Mouse (Mus musculus) megakaryocyte, embryonic 14.5 days (primary cell): ENCODE results near the gene Kdm7a.

Source experiments
- FLI1 ChIP-seq: IDR thresholded peaks from 2 replicates; pipeline ENCODE4 v1.6.1; 2012; ENCODE audit warnings: low read length, inconsistent platforms, mixed read lengths
- GATA1 ChIP-seq: IDR thresholded peaks from 3 replicates; pipeline ENCODE4 v1.6.1; 2012; ENCODE audit warnings: mixed read lengths, low read length, inconsistent platforms, borderline replicate concordance

DNA sequence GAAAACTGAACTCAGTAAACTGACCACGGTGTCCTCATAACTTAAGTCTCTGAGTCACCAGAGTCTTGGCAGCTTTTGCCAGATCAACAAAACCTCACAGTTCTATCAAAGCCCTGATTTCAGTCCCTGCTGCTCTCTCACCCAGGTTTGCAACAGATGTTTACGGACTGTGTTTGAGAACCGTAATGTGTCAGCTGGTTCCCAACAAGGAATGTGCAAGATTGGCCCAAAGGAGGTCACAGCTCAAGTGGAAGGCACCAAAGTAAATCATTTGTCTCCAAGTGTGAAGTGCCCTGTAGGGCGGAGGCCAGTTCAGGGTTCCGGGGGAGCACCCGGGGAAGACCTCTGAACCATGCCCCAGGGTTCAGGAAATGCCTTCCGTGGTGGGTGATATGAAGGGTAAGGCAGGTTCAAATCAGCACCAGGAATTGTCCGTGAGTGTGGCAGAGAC lies 36.9 kb upstream of the Kdm7a start:
- TF ChIP-seq GATA1 (no peak), FLI1 (no peak)
